Mouse (Mus musculus) frontal cortex, adult (tissue): ENCODE results near the gene Doxl2.
"Not testable (repeated sequence)": the region's sequence is repeated elsewhere in the genome, so short reads cannot be mapped to it uniquely, and the experiment has no call there.

Experiments used
- ATAC-seq: cut with Nextera tagmentation; 2 replicates; pipeline ENCODE4 v1.9.2; 2017; ENCODE audit warnings: mild to moderate bottlenecking, moderate library complexity, mixed read lengths; ENCODE audit not compliant: low TSS enrichment

The Doxl2 gene

DNA sequence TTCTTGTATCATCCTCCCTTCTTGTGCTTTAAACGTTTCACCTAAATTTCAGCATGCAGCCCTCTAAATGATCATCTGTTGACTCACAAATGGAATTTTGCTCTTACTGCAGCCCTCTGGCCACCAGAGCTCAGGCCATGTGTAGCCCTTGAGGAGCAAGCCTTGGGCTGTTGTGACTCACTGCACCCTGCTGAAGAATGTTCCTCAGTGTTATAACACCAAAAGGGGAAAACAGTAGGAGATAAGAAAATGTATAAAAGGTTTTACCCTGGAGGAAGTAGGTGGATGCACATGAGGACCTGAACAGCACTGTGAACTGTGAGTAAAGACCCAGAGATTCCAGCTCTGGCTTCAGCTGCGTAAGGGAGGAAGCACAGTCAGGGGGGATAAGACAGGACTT, at the start of gene Doxl2:
Gene Doxl2, plus strand, starts transcription at position 301 of the 400 bp plus-strand sequence.
- no peak for ATAC-seq

DNA sequence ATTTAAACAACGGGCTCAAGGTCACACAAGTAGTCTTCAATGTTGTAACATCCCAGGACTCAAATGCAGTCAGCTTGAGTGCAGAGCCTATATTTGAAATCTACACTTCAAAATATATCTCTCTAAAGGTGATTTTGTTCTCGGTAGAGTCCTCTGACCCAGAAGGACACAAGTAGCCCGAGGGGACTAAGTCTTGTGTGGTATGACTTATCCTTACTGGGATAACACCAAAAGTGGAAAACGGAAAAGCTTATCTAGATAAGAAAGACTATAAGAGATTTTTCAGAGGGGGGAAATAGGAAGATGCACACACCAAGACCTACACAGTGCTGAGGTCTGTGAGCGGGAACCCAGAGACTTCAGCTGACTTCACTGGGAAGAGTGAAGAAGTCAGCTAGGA, 45.2 kb upstream of the Doxl2 start, which contains the start of gene 1600015I10Rik:
Gene 1600015I10Rik, plus strand, starts transcription at position 301 of the 400 bp plus-strand sequence.
- no peak for ATAC-seq

DNA sequence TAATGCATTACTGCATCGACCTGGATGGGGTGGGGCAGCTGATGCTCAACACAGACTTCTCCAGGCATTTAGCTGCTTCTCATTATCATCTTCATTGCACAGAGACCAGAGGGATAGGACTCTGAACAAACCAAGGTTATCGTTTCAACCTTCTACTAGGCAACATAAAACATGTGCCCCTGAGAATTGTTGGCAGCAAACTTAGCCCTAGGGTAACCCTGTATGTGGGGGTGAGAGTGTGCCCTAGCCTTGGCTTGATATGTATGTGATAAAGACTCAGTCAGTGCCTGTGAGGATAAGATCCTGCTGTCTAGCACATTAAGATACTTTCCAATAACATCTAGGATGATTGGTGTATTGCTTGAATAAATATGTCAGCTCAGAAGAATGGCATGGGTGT, 25.2 kb upstream of the Doxl2 start:
- ATAC-seq = no peak

DNA sequence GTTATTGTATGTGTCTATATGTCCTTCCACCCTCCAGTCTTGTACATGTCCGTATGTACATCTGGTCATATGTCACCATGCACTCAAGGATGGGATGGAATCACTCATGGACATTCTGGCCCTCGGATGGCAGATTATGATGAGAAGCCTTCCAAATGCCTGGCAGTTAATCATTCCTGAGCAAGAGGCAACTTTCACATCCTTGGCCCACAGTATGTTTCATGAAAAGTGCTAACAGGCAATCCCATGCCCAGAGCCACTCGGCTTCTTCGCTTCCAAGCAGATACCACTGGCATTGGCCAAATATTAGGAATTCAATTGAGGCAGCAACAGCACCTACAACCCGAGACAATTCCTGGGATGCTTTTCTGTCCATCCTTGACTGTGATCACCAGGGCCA, 24.1 kb upstream of the Doxl2 start:
- ATAC-seq = no peak

DNA sequence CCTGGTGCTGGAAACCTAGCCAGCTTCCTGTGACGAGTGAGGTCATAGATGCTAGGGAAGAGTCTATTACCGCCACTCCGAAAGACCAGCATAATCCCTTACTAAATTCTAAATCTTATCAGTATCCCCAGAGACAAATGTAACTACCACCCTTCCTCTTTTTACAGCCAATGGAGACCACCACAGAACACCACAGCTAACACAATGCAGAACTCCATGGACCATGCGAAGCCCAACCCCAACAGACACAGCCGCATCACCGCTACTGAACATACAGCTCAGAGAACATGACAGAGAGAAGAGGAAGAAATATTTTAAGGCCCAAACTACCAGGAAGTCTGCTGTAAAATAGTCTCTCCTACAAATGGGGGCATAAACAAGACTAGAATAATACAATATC, 23.1 kb upstream of the Doxl2 start:
- ATAC-seq = no peak

DNA sequence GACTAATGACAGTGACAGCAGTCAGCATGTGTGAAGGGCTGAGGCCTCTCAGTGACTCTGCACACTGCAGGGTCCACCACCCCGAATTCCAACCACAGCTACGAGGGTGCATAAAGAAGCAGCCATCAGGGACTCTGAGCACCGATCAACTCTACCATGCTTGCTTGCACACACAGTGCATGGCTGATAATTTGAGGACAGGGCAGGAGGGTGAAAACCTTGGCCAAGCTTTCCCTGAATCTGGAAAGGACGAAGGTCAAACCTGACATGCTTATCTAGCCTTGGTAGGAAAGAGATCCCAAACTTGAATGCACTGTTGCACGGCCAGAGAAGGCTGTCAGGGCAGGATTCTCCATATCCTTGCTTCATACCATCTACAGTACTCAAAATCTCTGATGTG, 21.5 kb upstream of the Doxl2 start:
- no peak for ATAC-seq

DNA sequence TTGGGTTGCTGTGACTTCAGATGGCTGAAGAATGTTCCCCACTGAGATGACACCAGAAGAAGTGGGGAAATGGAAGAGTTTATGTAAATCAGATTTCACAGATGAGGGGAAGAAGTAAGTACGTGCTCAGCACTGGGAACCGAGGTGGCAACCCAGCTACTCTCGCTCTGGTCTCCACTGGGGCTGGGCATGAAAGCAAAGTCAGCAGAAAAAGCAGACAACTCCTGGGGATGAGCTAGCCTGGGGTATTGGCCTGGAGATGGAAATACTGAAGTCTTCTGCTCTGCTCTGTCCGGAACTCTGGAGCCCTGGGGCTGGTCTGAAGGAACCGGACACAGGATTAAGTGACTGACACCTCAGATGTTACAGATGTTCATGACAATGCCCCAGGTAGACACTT, 20.6 kb upstream of the Doxl2 start:
- ATAC-seq = no peak

DNA sequence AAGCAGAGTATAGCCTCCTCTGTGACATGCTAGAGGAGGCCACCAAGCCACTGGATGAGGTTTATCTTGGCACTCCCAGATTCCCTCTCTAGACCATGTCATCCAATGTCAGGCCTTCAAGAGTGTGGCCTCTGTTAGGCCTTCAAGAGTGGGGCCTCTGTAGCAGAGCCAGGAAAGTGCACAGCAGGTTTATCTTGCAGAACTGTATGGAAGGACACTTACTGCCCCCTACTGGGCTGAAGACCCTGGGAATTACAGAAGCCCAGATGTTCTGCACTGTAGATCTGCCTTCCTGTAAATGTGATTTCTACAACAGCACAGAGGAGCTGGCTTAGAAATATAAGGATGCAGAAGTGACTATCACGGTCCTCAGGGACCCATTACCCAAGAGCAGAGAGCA, 19.8 kb upstream of the Doxl2 start:
- peak; percentile 78 for ATAC-seq

DNA sequence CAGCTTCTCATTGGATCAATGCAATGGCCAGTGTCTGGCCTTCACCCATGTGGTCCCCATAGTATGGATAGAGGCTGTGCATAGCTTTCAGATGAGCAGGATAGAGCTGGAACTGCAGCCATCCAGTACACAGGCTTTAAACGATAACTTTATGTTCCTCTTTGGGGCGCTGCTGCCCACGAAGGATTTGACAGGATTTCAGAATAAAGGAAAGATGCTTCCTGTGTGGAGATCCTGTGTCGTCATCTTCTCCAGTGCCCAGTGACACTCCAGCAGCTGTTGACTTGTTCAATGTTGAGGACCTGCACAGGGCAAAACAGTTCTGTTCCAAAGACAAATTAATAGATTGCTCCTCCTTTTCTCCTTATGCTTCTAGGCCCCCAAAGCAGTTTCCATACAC, 18.0 kb upstream of the Doxl2 start:
- no peak for ATAC-seq

DNA sequence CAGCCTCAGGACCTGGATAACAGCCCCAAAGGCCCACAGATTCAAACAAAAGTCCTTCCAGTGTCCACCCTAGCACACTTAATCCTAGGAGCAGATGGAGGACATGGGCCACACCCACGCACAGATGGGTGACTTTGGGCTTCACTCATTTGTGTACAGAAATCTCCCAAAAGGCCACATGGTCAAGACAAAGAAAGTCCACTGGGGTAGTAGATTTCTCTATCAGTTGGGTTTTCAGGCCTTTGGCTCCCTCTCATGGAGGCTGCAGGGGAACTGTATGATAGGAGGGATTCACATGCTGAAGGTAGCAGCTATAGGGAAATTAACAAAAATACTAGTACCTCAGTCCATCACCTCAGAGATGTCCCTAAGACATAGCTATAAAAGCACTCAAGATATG, 16.7 kb upstream of the Doxl2 start:
- ATAC-seq = 0 out of 2 replicates have a peak, but pooled peaks have one; percentile 13

DNA sequence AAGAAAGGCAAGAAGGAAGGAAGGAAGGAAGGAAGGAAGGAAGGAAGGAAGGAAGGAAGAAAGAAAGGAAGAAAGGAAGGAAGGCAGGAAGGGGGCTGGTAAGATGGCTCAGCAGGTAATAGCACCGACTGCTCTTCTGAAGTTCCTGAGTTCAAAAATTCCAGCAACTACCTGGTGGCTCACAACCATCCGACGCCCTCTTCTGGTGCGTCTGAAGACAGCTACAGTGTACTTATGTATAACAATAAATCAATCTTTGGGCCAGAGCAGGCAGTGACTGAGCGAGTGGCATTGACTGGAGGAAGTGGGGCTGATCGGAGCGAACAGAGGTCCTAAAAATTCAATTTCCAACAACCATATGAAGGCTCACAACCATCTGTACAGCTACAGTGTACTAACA, 15.6 kb upstream of the Doxl2 start:
- ATAC-seq = not testable (repeated sequence)

DNA sequence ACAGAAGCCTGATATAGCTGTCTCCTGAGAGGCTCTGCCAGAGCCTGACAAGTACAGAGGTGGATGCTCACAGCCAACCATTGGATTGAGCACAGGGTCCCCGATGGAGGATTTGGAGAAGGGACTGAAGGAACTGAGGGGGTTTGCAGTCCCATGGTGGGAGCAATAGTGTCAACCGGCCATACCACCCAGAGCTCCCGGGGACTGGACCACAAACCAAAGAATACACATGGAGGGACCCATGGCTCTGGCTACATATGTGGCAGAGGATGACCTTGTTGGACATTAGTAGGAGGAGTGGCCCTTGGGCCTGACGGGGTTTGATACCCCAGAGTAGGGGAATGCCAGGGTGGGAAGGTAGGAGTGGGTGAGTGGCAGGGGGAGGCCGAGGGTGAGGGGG, 8.1 kb upstream of the Doxl2 start:
- ATAC-seq = not testable (repeated sequence)

DNA sequence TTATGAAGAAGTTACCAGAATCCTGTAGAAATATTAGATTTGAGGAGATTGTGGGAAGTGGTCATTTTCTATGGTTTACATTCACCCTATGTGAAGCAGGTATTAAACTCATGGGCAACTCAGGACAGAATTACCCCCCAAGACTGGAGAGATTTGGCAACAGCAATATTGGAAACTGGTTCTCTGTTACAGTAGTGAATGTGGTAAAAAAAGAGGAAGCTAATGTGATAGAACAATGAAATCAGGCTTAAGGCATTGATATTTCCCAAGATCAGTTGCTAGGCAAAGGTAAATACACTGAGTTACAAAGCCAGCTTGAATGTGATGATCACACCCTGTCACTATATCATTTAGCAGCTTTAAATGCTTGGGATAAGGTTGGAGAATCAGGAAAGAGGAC, 6.9 kb upstream of the Doxl2 start:
- no peak for ATAC-seq

DNA sequence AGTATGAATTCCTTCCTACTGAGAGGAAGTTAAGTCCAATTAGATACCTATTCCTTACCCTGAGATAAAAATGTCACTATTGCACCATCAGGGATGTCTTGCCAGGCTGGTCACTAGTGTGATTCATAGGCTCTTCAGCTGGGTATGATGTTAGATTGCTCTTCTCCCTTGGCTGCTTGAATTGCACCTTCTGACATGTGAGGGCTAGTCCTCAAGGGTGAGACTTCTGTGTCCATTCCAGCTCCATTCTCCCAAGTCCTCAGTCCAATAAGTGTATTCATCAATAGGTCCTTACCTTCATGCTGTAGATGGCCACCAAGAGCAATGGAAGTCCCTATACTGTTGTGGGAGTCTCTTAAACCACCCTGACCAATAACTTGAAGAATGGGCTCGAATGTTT, 4.9 kb downstream of the Doxl2 start:
- ATAC-seq = no peak

DNA sequence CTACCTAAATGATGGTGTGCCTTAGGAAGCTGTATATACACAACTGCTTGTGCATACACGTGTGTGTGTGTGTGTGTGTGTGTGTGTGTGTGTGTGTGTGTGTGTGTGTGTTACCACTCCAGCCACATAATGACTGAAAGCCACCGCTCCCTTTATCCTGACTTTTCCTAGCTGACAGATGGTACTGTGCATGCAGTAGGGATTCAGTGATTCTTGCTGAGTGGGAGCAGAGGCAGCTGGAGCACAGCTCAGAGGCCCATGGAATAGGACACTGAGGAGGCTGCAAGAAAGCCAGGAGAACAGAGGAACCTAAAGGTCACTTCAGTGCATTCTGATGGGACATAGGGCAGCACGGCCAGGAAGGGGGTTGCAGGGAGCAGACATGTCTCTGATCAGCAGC, 7.5 kb downstream of the Doxl2 start:
- peak; percentile 97 for ATAC-seq

DNA sequence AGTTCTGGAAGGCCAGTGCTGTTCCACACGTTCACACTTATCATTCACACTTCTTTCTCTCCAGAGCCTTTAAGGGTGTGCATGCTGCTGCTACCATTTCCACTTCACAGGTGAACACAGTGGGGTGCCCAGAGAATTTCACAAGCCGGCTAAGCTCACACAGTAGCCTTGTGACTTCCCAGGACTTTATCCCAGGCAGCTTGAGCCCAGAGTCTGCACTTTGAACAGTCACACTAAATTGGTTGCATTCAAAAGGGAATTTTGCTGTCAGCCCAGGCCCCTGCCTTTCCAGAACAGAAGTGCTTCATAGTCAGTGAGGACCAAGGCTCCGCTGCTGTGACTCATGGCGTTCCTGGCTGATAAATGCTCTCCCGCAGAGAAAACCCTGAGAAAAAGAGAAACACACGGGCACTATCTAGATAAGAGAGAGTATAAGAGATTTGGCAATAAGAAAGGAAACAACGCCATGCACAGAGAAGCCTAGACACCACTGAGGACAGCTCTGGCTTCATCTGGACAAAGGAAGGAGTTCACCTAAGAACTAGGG, 11.8 kb downstream of the Doxl2 start, which contains the start of gene Svs1:
Gene Svs1, plus strand, starts transcription at position 418 of the 547 bp plus-strand sequence.
- no peak for ATAC-seq

DNA sequence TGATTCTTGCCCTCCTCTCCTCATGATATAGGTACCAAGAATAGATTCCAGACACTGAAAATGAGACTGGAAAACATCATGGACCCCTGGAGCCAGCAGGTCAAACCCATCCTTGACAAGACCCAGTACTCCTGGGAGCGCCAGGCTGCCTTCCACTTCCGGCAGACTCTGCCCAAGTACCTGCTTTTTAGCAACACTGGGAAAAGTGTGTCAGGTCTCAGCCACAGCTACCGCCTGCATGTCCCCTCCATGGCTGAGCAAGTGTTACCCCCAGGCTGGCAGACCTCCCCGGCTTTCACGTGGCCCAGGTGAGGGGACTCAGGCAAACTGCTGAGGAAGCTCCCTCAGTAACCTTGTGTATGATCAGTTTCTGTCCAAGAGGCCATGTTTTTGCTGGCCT, 15.2 kb downstream of the Doxl2 start:
- ATAC-seq = no peak

DNA sequence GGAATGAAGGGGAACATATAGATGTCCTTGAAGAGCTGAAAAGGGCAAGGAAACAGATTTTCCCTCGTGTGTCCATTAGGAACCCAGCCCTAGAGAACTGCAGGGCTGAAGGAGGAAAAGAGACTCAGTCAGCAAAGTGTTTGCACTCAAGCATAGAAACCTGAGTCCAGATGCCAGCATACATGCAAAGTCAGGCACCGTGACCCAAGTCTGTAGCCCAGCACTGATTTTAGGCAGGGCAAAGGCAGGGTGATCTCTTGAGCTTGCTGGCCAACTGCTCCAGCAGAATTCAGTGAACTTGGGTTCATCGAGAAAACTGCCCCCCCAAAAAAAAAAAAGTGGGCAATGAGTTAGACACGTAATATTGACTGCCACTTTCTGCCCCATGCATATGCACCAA, 17.2 kb downstream of the Doxl2 start:
- ATAC-seq = no peak

DNA sequence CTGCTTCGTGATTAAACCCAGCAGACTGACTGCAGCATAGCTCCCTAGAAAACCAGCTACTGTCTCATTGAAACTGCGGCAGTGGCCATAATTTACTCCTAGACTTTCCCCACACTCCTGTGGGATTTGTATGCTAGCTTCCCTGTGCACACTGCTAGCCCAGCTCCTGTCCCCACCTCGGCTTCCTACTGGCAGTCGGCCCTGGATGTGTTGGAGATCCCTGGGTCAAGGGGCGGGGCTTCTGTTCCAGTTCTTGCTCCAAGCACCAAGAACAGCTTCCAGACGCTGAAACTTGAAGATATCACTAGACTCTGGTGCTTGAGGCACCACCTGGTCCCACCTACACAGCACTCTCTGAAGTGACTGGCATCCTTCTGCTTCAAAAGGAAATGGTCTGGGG, 23.4 kb downstream of the Doxl2 start:
- no peak for ATAC-seq

DNA sequence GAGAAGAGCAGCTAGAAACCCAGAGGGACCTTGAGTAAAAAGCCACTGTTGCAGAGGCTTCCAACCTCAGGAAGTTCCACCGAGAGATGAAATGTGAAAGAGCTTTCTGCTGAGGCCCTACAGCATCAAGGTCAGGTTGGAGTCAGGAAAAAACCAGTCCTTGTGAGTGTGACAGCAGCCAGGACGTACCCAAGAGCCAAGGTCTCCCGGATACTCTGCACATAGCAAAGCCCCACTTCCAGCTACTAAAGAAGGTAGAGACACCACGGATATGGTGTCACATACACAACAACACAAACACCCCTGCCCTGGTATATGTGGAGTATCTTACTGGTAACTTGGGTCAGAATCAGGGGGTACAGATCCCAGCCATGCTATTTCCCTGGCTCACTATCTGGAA, 24.0 kb downstream of the Doxl2 start:
- no peak for ATAC-seq

DNA sequence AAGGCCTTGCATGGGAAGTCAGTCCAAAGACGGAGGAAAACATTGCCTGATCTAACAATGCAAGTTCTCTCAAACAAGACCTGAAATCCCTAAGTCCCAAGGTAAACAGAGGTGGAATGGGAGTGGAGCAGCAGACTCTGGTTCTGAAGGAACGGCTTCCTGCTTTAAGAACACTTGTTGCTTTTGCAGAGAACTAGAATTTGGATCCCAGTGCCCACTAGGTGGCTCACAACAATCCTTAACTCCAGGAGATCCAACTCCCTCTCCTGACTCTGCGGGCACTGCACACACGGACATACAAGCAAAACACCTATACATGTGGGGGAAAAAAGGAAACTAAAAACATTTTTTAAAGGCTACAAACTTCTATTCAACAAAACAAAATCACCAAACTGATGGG, 28.6 kb downstream of the Doxl2 start:
- ATAC-seq = peak; percentile 82

DNA sequence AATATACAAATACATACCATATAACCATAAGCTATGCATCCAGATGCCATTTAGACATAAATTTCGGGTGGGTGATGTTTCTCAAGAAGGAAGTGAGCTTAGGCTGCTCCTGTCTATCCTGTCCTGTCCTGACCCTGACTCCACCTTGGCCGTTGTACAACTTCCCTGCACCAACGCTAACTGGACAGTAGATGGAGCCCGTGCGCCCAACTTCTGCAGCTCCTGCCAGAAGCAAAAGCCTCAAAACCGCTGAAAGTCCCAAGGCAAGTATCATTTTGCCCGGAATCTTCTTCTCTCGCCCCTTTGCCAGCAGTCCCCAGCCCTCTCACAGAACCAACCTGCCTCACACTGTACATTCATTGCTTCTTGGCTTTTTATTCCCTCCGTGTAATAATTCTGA, 33.2 kb downstream of the Doxl2 start:
- peak; percentile 95 for ATAC-seq

DNA sequence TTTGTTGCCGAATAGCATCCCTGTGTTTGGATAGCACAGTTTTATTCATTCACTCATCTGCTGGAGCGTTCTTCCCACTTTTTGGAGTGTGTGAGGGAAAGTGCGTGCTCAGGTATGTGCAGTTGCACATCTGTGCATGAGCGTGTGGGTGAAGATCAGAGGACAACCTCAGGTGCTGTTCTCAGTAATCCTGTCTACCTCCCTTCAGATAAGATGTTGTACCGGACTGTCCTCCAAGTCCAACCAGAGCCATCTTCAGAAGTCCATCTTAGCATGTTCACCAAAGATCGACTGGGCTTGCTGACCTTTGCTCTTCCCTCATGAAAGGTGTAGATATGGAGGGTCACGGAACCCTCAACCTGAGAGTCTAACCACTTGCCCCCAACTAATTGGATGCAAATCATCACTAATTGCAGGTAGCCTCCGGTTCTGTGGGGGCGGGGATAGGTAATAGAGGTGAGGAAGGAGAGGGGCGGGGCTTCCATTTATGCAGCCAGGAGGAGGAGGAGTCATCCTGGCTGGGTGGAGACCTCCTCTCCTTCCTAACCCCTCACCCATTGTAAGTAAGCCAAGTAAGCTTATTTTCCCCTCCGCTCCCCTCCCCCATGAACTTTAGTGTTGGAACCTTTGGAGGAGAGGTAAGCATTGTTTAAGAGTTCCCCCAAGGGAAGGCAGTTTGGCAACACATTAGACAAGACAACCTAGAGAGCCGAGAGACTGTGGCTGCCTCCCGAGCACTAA, 33.8 kb downstream of the Doxl2 start:
- peak; percentile 64; the same call in 1 of the 2 replicates for ATAC-seq

DNA sequence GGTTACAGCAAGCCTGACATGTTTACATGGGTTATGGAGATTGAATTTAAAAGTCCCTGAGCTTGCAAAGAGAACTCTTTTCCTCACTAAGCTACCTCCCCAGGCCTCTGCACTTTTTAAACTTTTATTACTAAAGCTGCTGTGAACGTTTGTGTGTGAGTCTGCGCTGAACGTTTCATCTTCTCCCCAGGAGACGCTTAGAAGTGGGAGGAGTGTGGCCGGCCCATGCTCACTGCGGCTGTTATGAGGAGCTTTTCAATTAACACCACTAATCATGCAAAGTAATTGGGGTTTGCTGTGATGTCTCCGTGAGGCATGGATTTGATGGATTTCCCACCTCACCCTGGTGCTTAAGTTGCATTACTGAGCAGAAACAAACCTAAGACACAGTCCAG, 34.4 kb downstream of the Doxl2 start:
- no peak for ATAC-seq
